Mouse (Mus musculus) midbrain, embryonic 12.5 days (tissue): ENCODE data around the gene Tubb2b. TPM values are rescaled to one million over a fixed set of nuclear protein-coding genes. Genes with fewer than 3 reads are reported as not detected.

Experiments
- ATAC-seq: fragments of 200-750 bp; cut with Nextera tagmentation; 2 replicates; pipeline ENCODE4 v1.8.0; 2017; ENCODE audit warnings: low read depth, moderate TSS enrichment, moderate library complexity; ENCODE audit not compliant: low FRiP score
- H3K27ac ChIP-seq: fragments of 300-500 bp; sonication (generic); replicated peaks from 2 replicates; pipeline ENCODE4 v1.5.1; 2016; ENCODE audit warnings: mild to moderate bottlenecking
- H3K27me3 ChIP-seq: fragments of 300-500 bp; sonication (generic); 2 replicates; pipeline ENCODE4 v1.6.1; 2016; ENCODE audit warnings: mild to moderate bottlenecking
- H3K36me3 ChIP-seq: fragments of 300-500 bp; sonication (generic); 2 replicates; pipeline ENCODE4 v1.6.1; 2016
- H3K4me1 ChIP-seq: fragments of 300-500 bp; sonication (generic); 2 replicates; pipeline ENCODE4 v1.6.1; 2016
- H3K4me2 ChIP-seq: fragments of 300-500 bp; sonication (generic); replicated peaks from 2 replicates; pipeline ENCODE4 v1.6.1; 2016; ENCODE audit warnings: mild to moderate bottlenecking, moderate library complexity
- H3K4me3 ChIP-seq: fragments of 300-500 bp; sonication (generic); 2 replicates; pipeline ENCODE4 v1.5.1; 2016; ENCODE audit warnings: mild to moderate bottlenecking
- H3K9ac ChIP-seq: fragments of 300-500 bp; sonication (generic); replicated peaks from 2 replicates; pipeline ENCODE4 v1.6.1; 2016; ENCODE audit warnings: mild to moderate bottlenecking, moderate library complexity
- H3K9me3 ChIP-seq: fragments of 300-500 bp; sonication (generic); 2 replicates; pipeline ENCODE4 v1.6.1; 2016; ENCODE audit warnings: mild to moderate bottlenecking
- WGBS: fragments of 180-500 bp; shearing (Covaris S2); methylation state at CpG from one replicate; pipeline ENCODE4 v1.1.7; 2016; 5-methylcytosine and 5-hydroxymethylcytosine counted together
- polyA plus RNA-seq: library from polyadenylated mRNA; unstranded; fragments of >200 nt; fragmentation: Nextera tagmentation; extraction: Ambion mirVana; gene quantifications from 2 replicates; pipeline ENCODE4 v1.2.1, GENCODE M21; 2016

The Tubb2b gene
- polyA plus RNA-seq, 1 experiment from 2014 or later = 432 TPM

- Histone ChIP-seq H3K27me3 (no peaks in the 10 kb centered on the region), H3K4me2 (peak overlapping the region; percentile 86), H3K9ac (peak overlapping the region; percentile 97), H3K4me1 (peaks cover 43% of the 10 kb centered on the region), H3K9me3 (no peaks in the 10 kb centered on the region), H3K36me3 (peaks cover 7% of the 10 kb centered on the region; the same call in 1 of the 2 replicates), H3K4me3 (peak overlapping the region; percentile 89), H3K27ac (peak overlapping the region; percentile 100)
- WGBS = 2% methylated on average over 15 of the region's 15 CpGs
- ATAC-seq = peak; percentile 14
These were observed 3.2 kb upstream of the Tubb2b start for GRCm38 (mm10) chr13:34133326-34134071.

GRCm38 (mm10) chr13:34132875-34133274 lies 2.6 kb upstream of the Tubb2b start:
- H3K27ac ChIP-seq = peak overlapping the region; percentile 100
- H3K9me3 ChIP-seq = no peaks in the 10 kb centered on the region
- H3K4me2 ChIP-seq = peak overlapping the region; percentile 86
- no peak for ATAC-seq
- no peaks in the 10 kb centered on the region for H3K27me3 ChIP-seq
- H3K4me3 ChIP-seq = peak overlapping the region; percentile 89
- peak overlapping the region; percentile 97 for H3K9ac ChIP-seq
- peaks cover 43% of the 10 kb centered on the region for H3K4me1 ChIP-seq
- WGBS = 7% methylated on average over 6 of the region's 6 CpGs
- H3K36me3 ChIP-seq = peaks cover 12% of the 10 kb centered on the region

GRCm38 (mm10) chr13:34132299-34132698 lies 2.0 kb upstream of the Tubb2b start:
- 1% methylated on average over 15 of the region's 15 CpGs for WGBS
- H3K27ac ChIP-seq = peak overlapping the region; percentile 100
- H3K36me3 ChIP-seq = peaks cover 12% of the 10 kb centered on the region
- peaks cover 43% of the 10 kb centered on the region for H3K4me1 ChIP-seq
- no peaks in the 10 kb centered on the region for H3K27me3 ChIP-seq
- H3K9me3 ChIP-seq = no peaks in the 10 kb centered on the region
- no peak for ATAC-seq
- peak overlapping the region; percentile 86 for H3K4me2 ChIP-seq
- peak overlapping the region; percentile 89 for H3K4me3 ChIP-seq
- peak overlapping the region; percentile 97 for H3K9ac ChIP-seq

- Histone ChIP-seq H3K9ac (peak overlapping the region; percentile 97), H3K27ac (peak overlapping the region; percentile 100), H3K4me1 (peaks cover 38% of the 10 kb centered on the region), H3K9me3 (no peaks in the 10 kb centered on the region), H3K4me3 (peak overlapping the region; percentile 89), H3K27me3 (no peaks in the 10 kb centered on the region), H3K4me2 (peak overlapping the region; percentile 86), H3K36me3 (peaks cover 14% of the 10 kb centered on the region)
- ATAC-seq = peak; percentile 47
- 2% methylated on average over 10 of the region's 10 CpGs for WGBS
These were observed 1.4 kb upstream of the Tubb2b start for GRCm38 (mm10) chr13:34131708-34132060.

GRCm38 (mm10) chr13:34131011-34131707 lies 893 bp upstream of the Tubb2b start:
- H3K9ac ChIP-seq = peak overlapping the region; percentile 97
- peak overlapping the region; percentile 89 for H3K4me3 ChIP-seq
- H3K9me3 ChIP-seq = no peaks in the 10 kb centered on the region
- H3K4me1 ChIP-seq = peaks cover 39% of the 10 kb centered on the region
- H3K27me3 ChIP-seq = no peaks in the 10 kb centered on the region
- peak; percentile 61 for ATAC-seq
- H3K36me3 ChIP-seq = peaks cover 17% of the 10 kb centered on the region
- peak overlapping the region; percentile 100 for H3K27ac ChIP-seq
- WGBS = under 1% methylated on average over 24 of the region's 24 CpGs
- H3K4me2 ChIP-seq = peak overlapping the region; percentile 86

GRCm38 (mm10) chr13:34129485-34130225 lies 611 bp downstream of the Tubb2b start:
- Histone ChIP-seq H3K27ac (peak overlapping the region; percentile 100), H3K4me2 (peak overlapping the region; percentile 86), H3K9ac (peak overlapping the region; percentile 97), H3K36me3 (peaks cover 30% of the 10 kb centered on the region), H3K4me1 (peaks cover 40% of the 10 kb centered on the region), H3K27me3 (no peaks in the 10 kb centered on the region), H3K4me3 (peak overlapping the region; percentile 89), H3K9me3 (no peaks in the 10 kb centered on the region)
- peak; percentile 4; the same call in 1 of the 2 replicates for ATAC-seq
- WGBS = under 1% methylated on average over 31 of the region's 31 CpGs

GRCm38 (mm10) chr13:34128276-34129114 lies 1.8 kb downstream of the Tubb2b start:
- H3K4me1 ChIP-seq = peaks cover 46% of the 10 kb centered on the region

GRCm38 (mm10) chr13:34125711-34126110 lies 4.6 kb downstream of the Tubb2b start:
- Histone ChIP-seq H3K27me3 (no peaks in the 10 kb centered on the region), H3K27ac (0 out of 2 replicates have a peak overlapping the region, but pooled peaks have one; percentile 2), H3K4me3 (peak overlapping the region; percentile 38), H3K9ac (peak overlapping the region; percentile 54), H3K9me3 (no peaks in the 10 kb centered on the region), H3K4me1 (peaks cover 42% of the 10 kb centered on the region), H3K4me2 (peak overlapping the region; percentile 62), H3K36me3 (peaks cover 56% of the 10 kb centered on the region)
- 67% methylated on average over 4 of the region's 4 CpGs for WGBS
- no peak for ATAC-seq

More at GRCm38 (mm10) chr13:34128276-34129114, 1.8 kb downstream of the Tubb2b start:
- peaks cover 41% of the 10 kb centered on the region for H3K36me3 ChIP-seq
- WGBS = 41% methylated on average over 9 of the region's 9 CpGs
- peak overlapping the region; percentile 97 for H3K9ac ChIP-seq
- peak overlapping the region; percentile 86 for H3K4me2 ChIP-seq
- ATAC-seq = no peak
- peak overlapping the region; percentile 89 for H3K4me3 ChIP-seq
- no peaks in the 10 kb centered on the region for H3K9me3 ChIP-seq
- H3K27me3 ChIP-seq = no peaks in the 10 kb centered on the region
- peak overlapping the region; percentile 100 for H3K27ac ChIP-seq

- Histone ChIP-seq H3K27me3 (no peaks in the 10 kb centered on the region), H3K27ac (no peak overlapping the region), H3K9ac (no peak overlapping the region), H3K36me3 (peaks cover 38% of the 10 kb centered on the region), H3K4me3 (no peak overlapping the region), H3K4me2 (no peak overlapping the region), H3K4me1 (peaks cover 29% of the 10 kb centered on the region), H3K9me3 (no peaks in the 10 kb centered on the region)
- ATAC-seq = no peak
- WGBS = 96% methylated on average over 2 of the region's 2 CpGs
These were observed 9.7 kb downstream of the Tubb2b start for GRCm38 (mm10) chr13:34120536-34120935.

GRCm38 (mm10) chr13:34119406-34119805 lies 10.9 kb downstream of the Tubb2b start:
- ATAC-seq = no peak
- Histone ChIP-seq H3K4me1 (peaks cover 18% of the 10 kb centered on the region), H3K27me3 (no peaks in the 10 kb centered on the region), H3K4me2 (no peak overlapping the region), H3K36me3 (peaks cover 27% of the 10 kb centered on the region), H3K27ac (no peak overlapping the region), H3K9me3 (no peaks in the 10 kb centered on the region), H3K9ac (no peak overlapping the region), H3K4me3 (no peak overlapping the region)
- WGBS = 87% methylated on average over 4 of the region's 4 CpGs

- Histone ChIP-seq H3K27ac (no peak overlapping the region), H3K9ac (no peak overlapping the region), H3K36me3 (peaks cover 22% of the 10 kb centered on the region), H3K4me2 (no peak overlapping the region), H3K27me3 (no peaks in the 10 kb centered on the region), H3K4me1 (peaks cover 12% of the 10 kb centered on the region), H3K4me3 (no peak overlapping the region), H3K9me3 (no peaks in the 10 kb centered on the region)
- WGBS = 82% methylated on average over 4 of the region's 4 CpGs
- ATAC-seq = no peak
These were observed 11.4 kb downstream of the Tubb2b start for GRCm38 (mm10) chr13:34118816-34119215.
